Mouse (Mus musculus) heart, postnatal 10 days (tissue): ENCODE measurements at regions not wholly inside any gene's neighbourhood (a gene's known extent, or its start where the extent isn't known, plus 50 kb on each side); places are given as distances from the start of the nearest gene placed in this dataset.

Experiments
- DNase-seq, 2 experiments: peaks; one replicate each; pipeline ENCODE4 v3.0.0; 2021
- intact Hi-C: fragments of 180-260 bp; cut with DNase I; formaldehyde crosslinking; loops from one replicate; pipeline ENCODE4 v1.15.1; 2025

- intact Hi-C loops = no loop called here
These were observed 60.0 kb upstream of the Myom1 start for GRCm38 (mm10) chr17:70942478-70942877.

GRCm38 (mm10) chr17:70934258-70934657, 68.2 kb upstream of the Myom1 start:
- no peak for DNase-seq
- intact Hi-C loops = no loop called here

More at GRCm38 (mm10) chr17:70942478-70942877, 60.0 kb upstream of the Myom1 start:
- DNase-seq = no peak

GRCm38 (mm10) chr17:70933122-70934050, 69.0 kb upstream of the Myom1 start:
- intact Hi-C loops = no loop called here

GRCm38 (mm10) chr17:70932565-70932964, 69.9 kb upstream of the Myom1 start:
- DNase-seq = no peak
- intact Hi-C loops = no loop called here

More at GRCm38 (mm10) chr17:70933122-70934050, 69.0 kb upstream of the Myom1 start:
- DNase-seq = no peak

- intact Hi-C loops = no loop called here
- no peak for DNase-seq
These were observed 71.8 kb upstream of the Myom1 start for GRCm38 (mm10) chr17:70930600-70930999.

GRCm38 (mm10) chr17:70929582-70929981, 72.9 kb upstream of the Myom1 start:
- no peak for DNase-seq
- intact Hi-C loops = no loop called here

GRCm38 (mm10) chr17:70924565-70925220, 71.3 kb upstream of the Tgif1 start:
- DNase-seq = peak in 1 of 2 experiments; percentile 4

GRCm38 (mm10) chr17:70921681-70922080, 68.3 kb upstream of the Tgif1 start:
- intact Hi-C loops = no loop called here
- DNase-seq = no peak

More at GRCm38 (mm10) chr17:70924565-70925220, 71.3 kb upstream of the Tgif1 start:
- intact Hi-C loops = no loop called here

GRCm38 (mm10) chr17:70920181-70920580, 66.8 kb upstream of the Tgif1 start:
- intact Hi-C loops = no loop called here
- DNase-seq = no peak

GRCm38 (mm10) chr17:70917183-70917935, 64.0 kb upstream of the Tgif1 start:
- no peak for DNase-seq
- intact Hi-C loops = no loop called here

- intact Hi-C loops = no loop called here
These were observed 62.9 kb upstream of the Tgif1 start for GRCm38 (mm10) chr17:70916089-70916750.

GRCm38 (mm10) chr17:70915445-70915844, 62.1 kb upstream of the Tgif1 start:
- DNase-seq = no peak
- intact Hi-C loops = no loop called here

More at GRCm38 (mm10) chr17:70916089-70916750, 62.9 kb upstream of the Tgif1 start:
- no peak for DNase-seq

- intact Hi-C loops = no loop called here
- DNase-seq = no peak
These were observed 56.9 kb upstream of the Tgif1 start for GRCm38 (mm10) chr17:70910238-70910637.

GRCm38 (mm10) chr17:70909573-70909972, 56.2 kb upstream of the Tgif1 start:
- no peak for DNase-seq
- intact Hi-C loops = no loop called here

GRCm38 (mm10) chr17:70908328-70908727, 55.0 kb upstream of the Tgif1 start:
- intact Hi-C loops = no loop called here
- no peak for DNase-seq
